Mouse (Mus musculus) brain, embryonic 14.5 days (tissue): ENCODE results near the gene Usp20.

Experiments used
- CTCF ChIP-seq: fragments of 200-500 bp; IDR thresholded peaks from 2 replicates; pipeline ENCODE4 v1.5.1; 2012; ENCODE audit warnings: inconsistent platforms, mild to moderate bottlenecking, moderate library complexity, borderline replicate concordance; ENCODE audit not compliant: insufficient read depth, insufficient read length; ENCODE audit errors: extremely low read depth
- POLR2A ChIP-seq: fragments of 200-500 bp; IDR thresholded peaks from 2 replicates; pipeline ENCODE4 v1.6.1; 2012; ENCODE audit warnings: mild to moderate bottlenecking, inconsistent platforms, borderline replicate concordance; ENCODE audit not compliant: poor library complexity, insufficient read depth, insufficient read length, severe bottlenecking; ENCODE audit errors: extremely low read depth

DNA sequence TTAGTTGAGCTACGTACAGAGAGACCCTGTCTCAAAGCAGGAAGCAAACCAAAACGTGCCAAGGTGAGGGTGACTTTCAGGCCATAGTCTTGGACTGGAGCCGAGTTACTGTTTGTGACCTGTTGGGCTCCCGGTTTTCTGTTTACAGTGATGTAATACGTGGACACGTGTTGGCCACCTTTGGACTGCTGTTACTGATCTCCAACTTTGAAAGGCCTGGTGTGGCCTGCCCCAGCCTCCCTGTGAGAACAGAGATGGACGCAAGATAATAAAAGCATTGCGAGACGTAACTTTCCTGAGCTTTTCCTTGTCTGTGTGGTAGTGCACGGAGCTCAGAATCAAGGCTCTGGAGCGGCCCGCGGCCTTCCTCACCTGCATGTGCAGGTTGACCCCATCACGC lies 23.4 kb upstream of the Usp20 start:
- no peak for TF ChIP-seq POLR2A
- no peak for TF ChIP-seq CTCF
